Mouse (Mus musculus) liver, adult 2 months (tissue): Measurements from ENCODE around the gene Doc2b.
A peak's percentile ranks its signal among the peaks of the same experiment; 100 is the strongest.

ENCODE experiments used
- CTCF ChIP-seq: fragments of 200-500 bp; IDR thresholded peaks from 2 replicates; pipeline ENCODE4 v1.5.1; 2011; ENCODE audit warnings: low read depth, low read length, control low read depth
- POLR2A ChIP-seq: fragments of 200-500 bp; IDR thresholded peaks from 2 replicates; pipeline ENCODE4 v1.6.1; 2011; ENCODE audit warnings: low read length, control low read depth; ENCODE audit not compliant: insufficient read depth; ENCODE audit errors: extremely low read depth

DNA sequence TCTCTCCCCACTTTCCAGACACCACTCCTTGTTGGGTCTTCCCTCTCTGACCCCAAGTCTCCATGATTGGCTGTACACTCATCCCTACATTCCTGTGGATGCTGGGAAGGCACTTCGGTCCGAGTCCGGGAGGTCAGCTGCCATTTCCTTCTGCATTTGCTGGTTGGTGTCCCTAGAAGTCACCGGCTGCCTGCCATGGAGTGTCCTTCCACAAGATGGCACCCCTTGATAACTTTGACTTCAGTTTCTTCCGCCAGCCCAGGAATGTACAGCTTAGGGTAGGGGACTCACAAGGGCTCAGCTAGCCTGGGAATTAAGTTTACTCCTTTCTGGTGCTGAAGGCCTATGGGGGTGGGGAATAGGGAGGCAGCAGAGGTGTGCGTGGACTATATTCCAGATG lies 13.9 kb downstream of the Doc2b start:
- TF ChIP-seq CTCF (peak; percentile 82), POLR2A (no peak)
